Mouse (Mus musculus) embryonic fibroblast, embryonic 13.5 days (primary cell): ENCODE data around the gene Ppp1r9a.

ENCODE experiments used
- CTCF ChIP-seq: IDR thresholded peaks from 2 replicates; pipeline ENCODE4 v1.5.1; 2011; ENCODE audit warnings: mild to moderate bottlenecking, control low read depth, low read length, moderate library complexity, borderline replicate concordance; ENCODE audit not compliant: insufficient read depth
- POLR2A ChIP-seq: IDR thresholded peaks from 2 replicates; pipeline ENCODE4 v1.6.1; 2011; ENCODE audit warnings: low read depth, mild to moderate bottlenecking, control low read depth, low read length, moderate library complexity

DNA sequence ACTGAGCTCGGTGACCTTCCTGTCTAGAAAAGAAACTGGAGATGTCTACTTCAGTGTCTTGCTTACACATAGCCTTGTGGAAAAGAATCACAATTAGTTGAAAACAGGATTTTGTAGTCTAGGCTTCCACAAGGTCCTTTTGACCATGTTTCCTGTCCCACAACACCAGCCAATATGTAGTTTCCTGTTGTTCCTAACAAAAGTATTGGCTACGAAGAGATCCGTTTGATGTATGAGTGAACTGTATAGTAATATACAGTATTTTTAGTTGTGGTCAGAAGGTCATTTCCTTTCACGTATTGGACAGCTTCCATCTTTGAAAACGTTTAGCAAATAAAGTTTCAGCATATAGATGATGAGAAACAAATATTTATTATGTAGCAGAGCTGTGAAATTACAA is 15.8 kb downstream of the Ppp1r9a start:
- TF ChIP-seq CTCF (no peak), POLR2A (no peak)
